Mouse (Mus musculus) CH12.LX (cell line): ENCODE data around the gene Zbtb49. TPM values are rescaled to one million over a fixed set of nuclear protein-coding genes. Genes with fewer than 3 reads are reported as not detected.

ENCODE experiments used
- DNase-seq: peaks from one replicate; pipeline ENCODE4 v3.0.0-alpha.2; 2013; ENCODE audit errors: extremely low read depth
- H3K27ac ChIP-seq: 2 replicates; pipeline ENCODE4 v1.5.1; 2012; ENCODE audit warnings: low read depth, mild to moderate bottlenecking, control low read depth, moderate library complexity; ENCODE audit not compliant: insufficient read depth
- H3K27me3 ChIP-seq: replicated peaks from 2 replicates; pipeline ENCODE3; 2012; ENCODE audit warnings: inconsistent platforms
- H3K36me3 ChIP-seq, 2 experiments: replicated peaks in 1 of 2; 2 replicates each; pipeline versions ENCODE3 to v1.6.1; 2012; ENCODE audit warnings: inconsistent platforms in 1 of 2, low read length in 1 of 2, mild to moderate bottlenecking in 1 of 2, mixed read lengths in 1 of 2, moderate library complexity in 1 of 2; ENCODE audit not compliant: control insufficient read depth in 1 of 2, insufficient read depth in 1 of 2
- H3K4me1 ChIP-seq, 2 experiments: 2 replicates each; pipeline ENCODE4 v1.6.1; 2012; ENCODE audit warnings: inconsistent platforms in 1 of 2, moderate library complexity in 1 of 2; ENCODE audit not compliant: insufficient read depth in 2 of 2, control insufficient read depth in 1 of 2
- H3K4me2 ChIP-seq: 2 replicates; pipeline ENCODE4 v1.6.1; 2012; ENCODE audit warnings: low read depth, mild to moderate bottlenecking, control low read depth; ENCODE audit not compliant: poor library complexity, insufficient read depth, severe bottlenecking
- H3K4me3 ChIP-seq, 3 experiments: fragments of 150-350 bp in 1 of 3; sonication (generic) in 1 of 3; replicated peaks in 1 of 3; 2 replicates each; pipeline versions ENCODE3 to v1.5.1; 2011 to 2012; ENCODE audit warnings: low read depth in 2 of 3, low read length in 2 of 3, mild to moderate bottlenecking in 2 of 3, moderate library complexity in 2 of 3, control low read depth in 1 of 3, improper control_type of control experiment in 1 of 3, inconsistent platforms in 1 of 3, mixed read lengths in 1 of 3; ENCODE audit not compliant: poor library complexity in 1 of 3
- H3K79me2 ChIP-seq: replicated peaks from 2 replicates; pipeline ENCODE4 v1.6.1; 2012; ENCODE audit warnings: mild to moderate bottlenecking, moderate library complexity; ENCODE audit not compliant: control insufficient read depth, poor library complexity, insufficient read depth, severe bottlenecking; ENCODE audit errors: extremely low read depth
- H3K9ac ChIP-seq: 2 replicates; pipeline ENCODE4 v1.6.1; 2012; ENCODE audit warnings: low read depth, mild to moderate bottlenecking, control low read depth, moderate library complexity; ENCODE audit not compliant: insufficient read depth
- H3K9me3 ChIP-seq: replicated peaks from 2 replicates; pipeline ENCODE3; 2012; ENCODE audit warnings: low read length, inconsistent platforms, mixed read lengths
- CHD1 ChIP-seq: IDR thresholded peaks from 2 replicates; pipeline ENCODE4 v1.6.1; 2012; ENCODE audit warnings: low read depth, low read length, improper control_type of control experiment, inconsistent platforms
- CTCF ChIP-seq, 2 experiments: IDR thresholded peaks in 1 of 2; conservative IDR thresholded peaks in 1 of 2; 2 replicates each; pipeline ENCODE4 v1.5.1; 2011 to 2012; ENCODE audit warnings: low read depth in 2 of 2, low read length in 2 of 2, improper control_type of control experiment in 1 of 2, inconsistent platforms in 1 of 2, mild to moderate bottlenecking in 1 of 2, moderate library complexity in 1 of 2
- E2F4 ChIP-seq: IDR thresholded peaks from 2 replicates; pipeline ENCODE4 v1.6.1; 2011; ENCODE audit warnings: low read depth, low read length, improper control_type of control experiment; ENCODE audit not compliant: insufficient replicate concordance
- ELF1 ChIP-seq: IDR thresholded peaks from 2 replicates; pipeline ENCODE4 v1.6.1; 2014; ENCODE audit warnings: low read depth, mild to moderate bottlenecking, inconsistent platforms, low read length, improper control_type of control experiment
- EP300 ChIP-seq: IDR thresholded peaks from 2 replicates; pipeline ENCODE4 v1.6.1; 2011; ENCODE audit warnings: low read length, improper control_type of control experiment
- ETS1 ChIP-seq: conservative IDR thresholded peaks from 2 replicates; pipeline ENCODE4 v1.6.1; 2012; ENCODE audit warnings: low read depth, mild to moderate bottlenecking, inconsistent platforms, low read length, improper control_type of control experiment, moderate library complexity
- GABPA ChIP-seq: IDR thresholded peaks from 2 replicates; pipeline ENCODE4 v1.6.1; 2012; ENCODE audit warnings: low read depth, low read length, improper control_type of control experiment, inconsistent platforms; ENCODE audit not compliant: insufficient replicate concordance
- HCFC1 ChIP-seq: IDR thresholded peaks from 2 replicates; pipeline ENCODE4 v1.6.1; 2012; ENCODE audit warnings: low read depth, mild to moderate bottlenecking, inconsistent platforms, low read length, improper control_type of control experiment
- IRF4 ChIP-seq: IDR thresholded peaks from 2 replicates; pipeline ENCODE4 v1.6.1; 2014; ENCODE audit warnings: low read depth, mild to moderate bottlenecking, inconsistent platforms, low read length, improper control_type of control experiment
- JUND ChIP-seq: conservative IDR thresholded peaks from 2 replicates; pipeline ENCODE4 v1.6.1; 2011; ENCODE audit warnings: low read depth, low read length, improper control_type of control experiment
- MXI1 ChIP-seq: IDR thresholded peaks from 2 replicates; pipeline ENCODE4 v1.6.1; 2011; ENCODE audit warnings: mild to moderate bottlenecking, low read depth, low read length, improper control_type of control experiment
- NRF1 ChIP-seq: IDR thresholded peaks from 2 replicates; pipeline ENCODE4 v1.6.1; 2014; ENCODE audit warnings: low read depth, mild to moderate bottlenecking, inconsistent platforms, low read length, improper control_type of control experiment, moderate library complexity
- PAX5 ChIP-seq: IDR thresholded peaks from 2 replicates; pipeline ENCODE4 v1.6.1; 2012; ENCODE audit warnings: low read length, inconsistent platforms, mixed read lengths
- POLR2AphosphoS2 ChIP-seq: IDR thresholded peaks from 2 replicates; pipeline ENCODE4 v1.6.1; 2011; ENCODE audit warnings: low read depth, low read length, improper control_type of control experiment
- RCOR1 ChIP-seq: conservative IDR thresholded peaks from 2 replicates; pipeline ENCODE4 v1.6.1; 2012; ENCODE audit warnings: low read depth, mild to moderate bottlenecking, inconsistent platforms, low read length, improper control_type of control experiment
- TBP ChIP-seq: conservative IDR thresholded peaks from 2 replicates; pipeline ENCODE4 v1.6.1; 2011; ENCODE audit warnings: low read depth, low read length, improper control_type of control experiment
- TCF12 ChIP-seq: IDR thresholded peaks from 2 replicates; pipeline ENCODE4 v1.6.1; 2014; ENCODE audit warnings: low read depth, mild to moderate bottlenecking, inconsistent platforms, low read length, improper control_type of control experiment
- UBTF ChIP-seq: IDR thresholded peaks from 2 replicates; pipeline ENCODE4 v1.6.1; 2012; ENCODE audit warnings: low read depth, mild to moderate bottlenecking, inconsistent platforms, low read length, improper control_type of control experiment, moderate library complexity
- ZC3H11A ChIP-seq: IDR thresholded peaks from 2 replicates; pipeline ENCODE4 v1.6.1; 2012; ENCODE audit warnings: low read depth, mild to moderate bottlenecking, inconsistent platforms, low read length, improper control_type of control experiment
- ZMIZ1 ChIP-seq: IDR thresholded peaks from 2 replicates; pipeline ENCODE4 v1.6.1; 2012; ENCODE audit warnings: low read depth, mild to moderate bottlenecking, inconsistent platforms, low read length, improper control_type of control experiment
- dilution Hi-C: fragments of 300-500 bp; cut with MboI; formaldehyde crosslinking; loops from 2 replicates; pipeline ENCODE4 v1.14.3; 2020; ENCODE audit warnings: low sequenced_read_pairs; ENCODE audit not compliant: extremely low pct_unique_long_range_greater_than_20kb, extremely low pct_ligation_motif_present
- in situ Hi-C: fragments of 300-500 bp; cut with MboI; formaldehyde crosslinking; loops from 3 replicates; pipeline ENCODE4 v1.14.3; 2019; ENCODE audit warnings: low sequenced_read_pairs, low pct_ligation_motif_present, low pct_unique_long_range_greater_than_20kb, mixed read lengths
- polyA plus RNA-seq: library from polyadenylated mRNA; unstranded; fragments of >175 nt; gene quantifications from 2 replicates; pipeline ENCODE4 v1.2.1, GENCODE M21; 2012; ENCODE audit warnings: low read depth; ENCODE audit not compliant: insufficient read length
- total RNA-seq, 2 experiments: library from RNA; depleted of rRNA; stranded (reverse); fragments of 300-350 nt in 1 of 2; fragments of >200 nt in 1 of 2; gene quantifications; 2 replicates each; pipeline ENCODE4 v1.2.3; 2012 to 2014

The Zbtb49 gene
- total and polyA plus RNA-seq, 3 experiments: 4.7 to 8.2 (median 4.9) TPM

DNA sequence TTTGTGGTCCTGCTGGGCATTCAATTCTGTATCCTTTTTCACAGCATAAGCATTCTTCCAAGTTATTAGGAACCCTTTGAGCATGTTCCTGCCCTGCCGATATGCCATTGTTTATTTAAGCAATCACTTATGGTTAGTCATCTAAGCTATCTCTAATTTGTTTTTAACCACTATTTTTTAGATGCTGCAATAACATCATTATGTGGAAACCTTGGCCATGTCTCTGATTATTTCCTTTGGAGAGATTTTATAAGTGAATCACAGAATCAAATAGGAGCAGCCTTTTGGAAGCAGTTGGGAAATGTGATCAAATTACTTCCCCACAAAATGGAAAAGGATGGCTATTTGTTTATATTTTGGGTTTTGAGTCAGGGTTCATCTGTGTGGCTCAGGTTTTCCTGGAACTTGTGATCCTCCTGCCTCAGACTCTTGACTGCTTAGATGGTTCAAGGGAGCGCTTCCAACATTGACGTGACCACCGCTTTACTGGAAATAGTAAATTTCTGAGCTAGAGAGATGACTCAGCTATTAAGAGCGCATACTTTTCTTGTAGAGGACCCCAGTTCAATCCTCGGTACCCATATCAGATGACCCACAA, 35.5 kb downstream of the Zbtb49 start:
- dilution Hi-C loops: no loop called here
- H3K9ac ChIP-seq: no peak overlapping the region
- DNase-seq: no peak
- in situ Hi-C loops: no loop called here
- H3K9me3 ChIP-seq: peaks cover 8% of the 10 kb centered on the region
- H3K4me1 ChIP-seq: no peaks in the 10 kb centered on the region
- no peak overlapping the region for H3K4me2 ChIP-seq
- TF ChIP-seq CTCF (conservative IDR thresholded peaks at IDR 0.05 in 1 of 2, IDR thresholded peaks at IDR 0.05 in 1 of 2; ENCODE audit: low read depth in 2 of 2, low read length in 2 of 2) (no peak), PAX5 (no peak), ZC3H11A (no peak), E2F4 (no peak)
- TF ChIP-seq, all 38 proteins: peak for 0
- H3K4me3 ChIP-seq: no peak overlapping the region
- H3K27ac ChIP-seq: no peak overlapping the region
- no peaks in the 10 kb centered on the region for H3K79me2 ChIP-seq
- H3K27me3 ChIP-seq: peaks cover 42% of the 10 kb centered on the region
- no peaks in the 10 kb centered on the region for H3K36me3 ChIP-seq

DNA sequence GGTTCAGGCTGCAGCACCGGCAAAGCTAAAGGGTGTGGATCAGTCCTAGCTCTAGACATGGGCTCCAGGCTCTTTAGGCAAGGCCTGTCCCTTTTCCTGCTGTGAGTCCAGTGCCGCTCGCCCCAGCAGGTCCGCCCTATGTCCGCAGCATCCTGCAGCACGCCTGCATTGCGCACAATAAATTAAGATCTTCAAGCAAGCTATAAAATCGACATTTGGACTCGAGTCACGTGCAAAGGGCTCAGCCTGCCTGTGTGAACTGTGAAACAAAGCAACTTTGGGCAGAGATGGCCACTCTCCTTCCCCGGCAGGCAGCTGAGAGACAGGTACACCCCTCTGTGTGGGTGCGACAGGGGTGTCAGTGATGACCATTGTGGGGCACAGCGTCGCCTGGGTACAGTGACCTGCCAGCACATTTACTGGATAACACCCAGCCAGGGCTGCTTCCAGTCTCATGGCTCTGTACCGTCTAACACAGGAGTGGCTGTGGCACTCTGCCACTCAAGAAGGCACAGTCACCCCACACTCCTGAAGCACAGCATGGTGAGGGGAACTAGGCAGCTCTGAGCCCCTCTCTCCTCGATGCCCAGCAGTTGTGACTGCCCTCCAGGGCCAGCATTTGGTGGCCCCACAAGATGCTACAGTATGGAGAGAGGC, 45.9 kb downstream of the Zbtb49 start:
- Histone ChIP-seq H3K4me2 (no peak overlapping the region), H3K9me3 (peaks cover 10% of the 10 kb centered on the region), H3K4me3 (no peak overlapping the region), H3K4me1 (no peaks in the 10 kb centered on the region), H3K9ac (no peak overlapping the region), H3K27me3 (peaks cover 78% of the 10 kb centered on the region), H3K79me2 (no peaks in the 10 kb centered on the region), H3K27ac (no peak overlapping the region), H3K36me3 (no peaks in the 10 kb centered on the region)
- no peak for DNase-seq
- in situ Hi-C loops (no loop called here), dilution Hi-C loops (no loop called here)
- TF ChIP-seq POLR2AphosphoS2 (no peak), TBP (no peak), EP300 (no peak), JUND (no peak), ZMIZ1 (no peak), ELF1 (no peak)

- Histone ChIP-seq H3K36me3 (no peaks in the 10 kb centered on the region), H3K27ac (no peak overlapping the region), H3K4me3 (no peak overlapping the region), H3K4me2 (no peak overlapping the region), H3K9ac (no peak overlapping the region), H3K79me2 (no peaks in the 10 kb centered on the region), H3K9me3 (peaks cover 10% of the 10 kb centered on the region), H3K4me1 (no peaks in the 10 kb centered on the region), H3K27me3 (peaks cover 81% of the 10 kb centered on the region)
- no peak for DNase-seq
- no peak for TF ChIP-seq GABPA
- TF ChIP-seq CHD1: no peak
- no peak for TF ChIP-seq TCF12
- no peak for TF ChIP-seq RCOR1
- no peak for TF ChIP-seq HCFC1
- no peak for TF ChIP-seq MXI1
- no peak for TF ChIP-seq NRF1
- no peak for TF ChIP-seq ELF1
- TF ChIP-seq UBTF: no peak
- no peak for TF ChIP-seq IRF4
- no peak for TF ChIP-seq ETS1
- dilution Hi-C loops: no loop called here
- in situ Hi-C loops: no loop called here
These were observed 46.5 kb downstream of the Zbtb49 start for GRCm38 (mm10) chr5:38173766-38174165.
